Mouse (Mus musculus) gastrocnemius, postnatal 10 days (tissue): ENCODE measurements around the gene Ptpn23. TPM values are rescaled to one million over a fixed set of nuclear protein-coding genes. Genes with fewer than 3 reads are reported as not detected.

Source experiments
- total RNA-seq, 2 experiments: library from RNA; stranded (reverse); gene quantifications; 2 replicates each; pipeline ENCODE4 v1.2.3; 2021

Ptpn23 gene
- total RNA-seq, 2 experiments from 2014 or later: 12.6 to 22.0 TPM

Other genes with a start within 250 kb of the Ptpn23 start
- 1 to 10 TPM; 1.3 TPM for gene Cspg5, start 164.4 kb downstream of the Ptpn23 start, total RNA-seq
- gene Elp6, start 103.0 kb downstream of the Ptpn23 start, total RNA-seq: 1 to 10 TPM; 4.2 to 4.7 TPM
- 10 to 100 TPM; 25.5 TPM for gene Scap, start 74.9 kb downstream of the Ptpn23 start, total RNA-seq
- gene Ngp, start 11.5 kb upstream of the Ptpn23 start, total RNA-seq: 10 to 100 TPM in 1 of 2 experiments, under 1 TPM in 1; 0.59 to 15.6 TPM
- 1 to 10 TPM; 6.0 to 8.3 TPM for gene Klhl18, start 68.5 kb upstream of the Ptpn23 start, total RNA-seq
- gene Kif9, start 68.7 kb upstream of the Ptpn23 start, total RNA-seq: under 1 TPM; 0.23 to 0.42 TPM
- 10 to 100 TPM; 38.0 to 47.3 TPM for gene Setd2, start 124.4 kb upstream of the Ptpn23 start, total RNA-seq
- gene Nradd, start 216.2 kb upstream of the Ptpn23 start, total RNA-seq: 1 to 10 TPM; 1.6 to 2.2 TPM
- gene Nbeal2, start 245.9 kb upstream of the Ptpn23 start, total RNA-seq: 1 to 10 TPM; 2.2 to 3.4 TPM
- gene Ccdc12, start 248.3 kb upstream of the Ptpn23 start, total RNA-seq: 10 to 100 TPM; 50.3 to 53.6 TPM